Mouse (Mus musculus) intestine, embryonic 14.5 days (tissue): ENCODE data around the gene Ctdspl2. TPM values are rescaled to one million over a fixed set of nuclear protein-coding genes. Genes with fewer than 3 reads are reported as not detected.
A peak's percentile ranks its signal among the peaks of the same experiment; 100 is the strongest.
"Not testable (repeated sequence)": the region's sequence is repeated elsewhere in the genome, so short reads cannot be mapped to it uniquely, and the experiment has no call there.

Experiments used
- ATAC-seq: fragments of 200-750 bp; cut with Nextera tagmentation; replicated peaks from 2 replicates; pipeline ENCODE4 v1.8.0; 2017; ENCODE audit warnings: low read depth, moderate number of reproducible peaks, moderate TSS enrichment, moderate library complexity; ENCODE audit not compliant: low FRiP score, low TSS enrichment
- DNase-seq: peaks from one replicate; pipeline ENCODE4 v3.0.0-alpha.2; 2018; ENCODE audit warnings: low spot score
- H3K27ac ChIP-seq: fragments of 300-500 bp; sonication (generic); 2 replicates; pipeline ENCODE4 v1.5.1; 2014; ENCODE audit warnings: low read depth, mild to moderate bottlenecking, control low read depth
- H3K27me3 ChIP-seq: fragments of 300-500 bp; sonication (generic); replicated peaks from 2 replicates; pipeline ENCODE4 v1.6.1; 2014; ENCODE audit warnings: low read length, control low read depth; ENCODE audit not compliant: control insufficient read depth, insufficient read depth
- H3K36me3 ChIP-seq: fragments of 300-500 bp; sonication (generic); 2 replicates; pipeline ENCODE4 v1.6.1; 2014; ENCODE audit warnings: low read length, control low read depth; ENCODE audit not compliant: control insufficient read depth, insufficient read depth
- H3K4me1 ChIP-seq: fragments of 300-500 bp; sonication (generic); replicated peaks from 2 replicates; pipeline ENCODE4 v1.6.1; 2014; ENCODE audit warnings: low read length, control low read depth, mixed read lengths; ENCODE audit not compliant: control insufficient read depth, insufficient read depth
- H3K4me2 ChIP-seq: fragments of 300-500 bp; sonication (generic); 2 replicates; pipeline ENCODE4 v1.6.1; 2014; ENCODE audit warnings: low read length
- H3K4me3 ChIP-seq: fragments of 300-500 bp; sonication (generic); 2 replicates; pipeline ENCODE4 v1.5.1; 2014; ENCODE audit warnings: low read depth, low read length, control low read depth, mixed read lengths
- H3K9ac ChIP-seq: fragments of 300-500 bp; sonication (generic); 2 replicates; pipeline ENCODE4 v1.6.1; 2014; ENCODE audit warnings: mild to moderate bottlenecking, low read length
- H3K9me3 ChIP-seq: fragments of 300-500 bp; sonication (generic); 2 replicates; pipeline ENCODE4 v1.6.1; 2016; ENCODE audit warnings: low read length, control low read depth; ENCODE audit not compliant: control insufficient read depth
- WGBS: fragments of 180-500 bp; shearing (Covaris S2); extraction: QIAGEN DNeasy Blood & Tissue Kit; methylation state at CpG from one replicate; pipeline ENCODE4 v1.1.7; 2014; 5-methylcytosine and 5-hydroxymethylcytosine counted together
- polyA plus RNA-seq: library from polyadenylated mRNA; unstranded; fragments of >200 nt; fragmentation: Nextera tagmentation; extraction: Ambion mirVana; gene quantifications from 2 replicates; pipeline ENCODE4 v1.2.1, GENCODE M21; 2014

Ctdspl2 gene
- polyA plus RNA-seq, 1 experiment from 2014 or later, result 51.8 TPM

- no peak overlapping the region for H3K9ac ChIP-seq
- H3K4me2 ChIP-seq, result no peak overlapping the region
- H3K9me3 ChIP-seq, result no peaks in the 10 kb centered on the region
- peaks cover 70% of the 10 kb centered on the region for H3K36me3 ChIP-seq
- H3K27me3 ChIP-seq, result no peaks in the 10 kb centered on the region
- WGBS, result 93% methylated on average over 1 of the region's 1 CpGs
- ATAC-seq (no peak), DNase-seq (no peak)
- H3K4me1 ChIP-seq, result no peaks in the 10 kb centered on the region
- no peak overlapping the region for H3K27ac ChIP-seq
- no peak overlapping the region for H3K4me3 ChIP-seq
Observed at GRCm38 (mm10) chr2:121995738-121996137, 39.9 kb downstream of the Ctdspl2 start.

GRCm38 (mm10) chr2:122008832-122009231 is 53.0 kb downstream of the Ctdspl2 start:
- H3K4me3 ChIP-seq, result no peak overlapping the region
- H3K9ac ChIP-seq, result no peak overlapping the region
- no peak for DNase-seq
- H3K36me3 ChIP-seq, result peaks cover 57% of the 10 kb centered on the region
- ATAC-seq, result no peak
- H3K27me3 ChIP-seq, result no peaks in the 10 kb centered on the region
- H3K27ac ChIP-seq, result no peak overlapping the region
- no peak overlapping the region for H3K4me2 ChIP-seq
- 90% methylated on average over 3 of the region's 3 CpGs for WGBS
- H3K9me3 ChIP-seq, result no peaks in the 10 kb centered on the region
- H3K4me1 ChIP-seq, result no peaks in the 10 kb centered on the region

- no peaks in the 10 kb centered on the region for H3K4me1 ChIP-seq
- DNase-seq, result no peak
- no peak for ATAC-seq
- H3K9ac ChIP-seq, result no peak overlapping the region
- H3K27ac ChIP-seq, result no peak overlapping the region
- no peak overlapping the region for H3K4me2 ChIP-seq
- no peaks in the 10 kb centered on the region for H3K9me3 ChIP-seq
- peaks cover 51% of the 10 kb centered on the region for H3K36me3 ChIP-seq
- H3K27me3 ChIP-seq, result no peaks in the 10 kb centered on the region
- 92% methylated on average over 7 of the region's 7 CpGs for WGBS
- H3K4me3 ChIP-seq, result no peak overlapping the region
Observed at GRCm38 (mm10) chr2:122011441-122011840, 55.6 kb downstream of the Ctdspl2 start.

- H3K4me1 ChIP-seq, result no peaks in the 10 kb centered on the region
- H3K4me3 ChIP-seq, result no peak overlapping the region
- peaks cover 11% of the 10 kb centered on the region; the same call in 1 of the 2 replicates for H3K36me3 ChIP-seq
- no peak overlapping the region for H3K4me2 ChIP-seq
- H3K27ac ChIP-seq, result no peak overlapping the region
- H3K9ac ChIP-seq, result no peak overlapping the region
- ATAC-seq, result no peak
- DNase-seq, result no peak
- no peaks in the 10 kb centered on the region for H3K9me3 ChIP-seq
- 30% methylated on average over 1 of the region's 1 CpGs for WGBS
- no peaks in the 10 kb centered on the region for H3K27me3 ChIP-seq
Observed at GRCm38 (mm10) chr2:122018705-122019104, 62.9 kb downstream of the Ctdspl2 start.

GRCm38 (mm10) chr2:122022284-122022683 is 66.5 kb downstream of the Ctdspl2 start:
- no peak overlapping the region for H3K4me3 ChIP-seq
- WGBS, result 80% methylated on average over 2 of the region's 2 CpGs
- no peak overlapping the region for H3K9ac ChIP-seq
- no peak overlapping the region for H3K27ac ChIP-seq
- H3K36me3 ChIP-seq, result no peaks in the 10 kb centered on the region
- DNase-seq (no peak), ATAC-seq (no peak)
- no peaks in the 10 kb centered on the region for H3K27me3 ChIP-seq
- H3K4me2 ChIP-seq, result no peak overlapping the region
- H3K9me3 ChIP-seq, result no peaks in the 10 kb centered on the region
- no peaks in the 10 kb centered on the region for H3K4me1 ChIP-seq

GRCm38 (mm10) chr2:122027091-122027490 is 71.3 kb downstream of the Ctdspl2 start:
- DNase-seq, H3K9ac ChIP-seq, H3K9me3 ChIP-seq, H3K27ac ChIP-seq, ATAC-seq, H3K27me3 ChIP-seq, H3K4me3 ChIP-seq, H3K4me1 ChIP-seq, H3K36me3 ChIP-seq: not testable (repeated sequence)
- peak overlapping the region; percentile 52 for H3K4me2 ChIP-seq
- WGBS, result 92% methylated on average over 10 of the region's 10 CpGs

- Histone ChIP-seq H3K9ac (peak within 1 kb of the TSS; percentile 89), H3K4me3 (peak within 1 kb of the TSS; percentile 85), H3K36me3 (peaks cover 9% of the 10 kb centered on the region; the same call in 1 of the 2 replicates), H3K27ac (peak within 1 kb of the TSS; percentile 85), H3K4me1 (peaks cover 9% of the 10 kb centered on the region; the same call in 1 of the 2 replicates), H3K9me3 (no peaks in the 10 kb centered on the region), H3K4me2 (peak within 1 kb of the TSS; percentile 58), H3K27me3 (no peaks in the 10 kb centered on the region)
- WGBS, result under 1% methylated on average over 54 of the region's 67 CpGs
- peak; percentile 99 for ATAC-seq
- peak; percentile 90 for DNase-seq
Observed at GRCm38 (mm10) chr2:122027862-122028755, 72.3 kb downstream of the Ctdspl2 start, which contains the start of gene Eif3j1. Gene Eif3j1, plus strand, starts transcription at chr2:122028546.

- Histone ChIP-seq H3K9me3 (no peaks in the 10 kb centered on the region), H3K27me3 (no peaks in the 10 kb centered on the region), H3K36me3 (peaks cover 13% of the 10 kb centered on the region), H3K4me3 (peak overlapping the region; percentile 85), H3K4me1 (peaks cover 9% of the 10 kb centered on the region; the same call in 1 of the 2 replicates), H3K27ac (peak overlapping the region; percentile 85), H3K4me2 (peak overlapping the region; percentile 58), H3K9ac (peak overlapping the region; percentile 89)
- WGBS, result under 1% methylated on average over 68 of the region's 71 CpGs
- ATAC-seq (peak; percentile 65), DNase-seq (peak; percentile 79)
Observed at GRCm38 (mm10) chr2:122028756-122029700, 73.2 kb downstream of the Ctdspl2 start.
